Mouse (Mus musculus): ENCODE results near the gene Cstf2t.

DNA sequence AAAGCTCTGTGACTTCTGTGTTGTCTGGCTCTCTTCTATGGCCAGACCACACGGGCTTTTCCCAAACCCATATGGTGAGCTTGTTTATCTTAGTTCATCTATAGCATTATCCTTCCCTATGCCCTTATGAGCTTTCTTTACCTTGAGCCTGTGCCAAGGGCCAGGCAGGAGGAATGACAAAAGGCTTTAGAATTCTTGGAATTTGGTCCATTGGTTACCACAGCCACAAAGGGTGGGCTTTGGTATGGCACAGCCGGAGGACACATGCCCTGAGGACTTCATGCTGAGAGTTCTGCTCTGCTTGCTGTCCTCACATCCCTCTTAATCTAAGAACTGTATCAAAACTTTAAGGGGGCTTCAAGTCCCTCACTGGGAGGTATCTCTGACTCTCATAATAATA, 53.7 kb downstream of the Cstf2t start:
- TF ChIP-seq TAL1 (IDR thresholded peaks at IDR 0.05; ENCODE audit: low read length) = no peak
- no peak for TF ChIP-seq GATA1 (IDR thresholded peaks at IDR 0.05; ENCODE audit: low read length)
